Mouse (Mus musculus): ENCODE results near the gene Scrg1. TPM values are rescaled to one million over a fixed set of nuclear protein-coding genes. Genes with fewer than 3 reads are reported as not detected.
"Not testable (repeated sequence)": the region's sequence is repeated elsewhere in the genome, so short reads cannot be mapped to it uniquely, and the experiment has no call there.

Gene Scrg1
- polyA plus RNA-seq, 1 experiment from 2014 or later, result 1.8 TPM

GRCm38 (mm10) chr8:57489896-57490295 lies 34.2 kb downstream of the Scrg1 start:
- no peak overlapping the region for H3K27ac ChIP-seq (replicated peaks in 1 of 2; ENCODE audit: control insufficient read depth in 1 of 2, insufficient read depth in 1 of 2, low read depth in 2 of 2, low read length in 2 of 2)
- H3K9me3 ChIP-seq (ENCODE audit: control insufficient read depth, low read length), result no peaks in the 10 kb centered on the region
- H3K27me3 ChIP-seq (ENCODE audit: control insufficient read depth, insufficient read depth, low read length), result no peaks in the 10 kb centered on the region
- no peak overlapping the region for H3K9ac ChIP-seq (ENCODE audit: low read length)
- ATAC-seq (ENCODE audit: insufficient number of reproducible peaks, insufficient read depth, low FRiP score, low read depth), result no peak
- peaks cover 12% of the 10 kb centered on the region; the same call in 1 of the 2 replicates for H3K36me3 ChIP-seq (ENCODE audit: control insufficient read depth, insufficient read depth, low read length)
- H3K4me2 ChIP-seq (ENCODE audit: low read length), result no peak overlapping the region
- peaks cover 0 to 8% of the 10 kb centered on the region in 2 experiments; a peak in 1 of 4 replicates for H3K4me1 ChIP-seq (ENCODE audit: control insufficient read depth in 2 of 2, insufficient read depth in 2 of 2, low read length in 2 of 2)
- no peak overlapping the region for H3K4me3 ChIP-seq (ENCODE audit: control insufficient read depth in 1 of 2, insufficient read depth in 1 of 2, low read depth in 1 of 2, low read length in 2 of 2)

- Histone ChIP-seq H3K9ac (ENCODE audit: low read length) (no peak overlapping the region), H3K27me3 (ENCODE audit: control insufficient read depth, insufficient read depth, low read length) (no peaks in the 10 kb centered on the region), H3K4me1 (ENCODE audit: control insufficient read depth in 2 of 2, insufficient read depth in 2 of 2, low read length in 2 of 2) (no peaks in the 10 kb centered on the region; a peak in 1 of 4 replicates), H3K36me3 (ENCODE audit: control insufficient read depth, insufficient read depth, low read length) (peaks cover 16% of the 10 kb centered on the region; the same call in 1 of the 2 replicates), H3K9me3 (ENCODE audit: control insufficient read depth, low read length) (no peaks in the 10 kb centered on the region), H3K4me2 (ENCODE audit: low read length) (no peak overlapping the region), H3K4me3 (ENCODE audit: control insufficient read depth in 1 of 2, insufficient read depth in 1 of 2, low read depth in 1 of 2, low read length in 2 of 2) (no peak overlapping the region), H3K27ac (replicated peaks in 1 of 2; ENCODE audit: control insufficient read depth in 1 of 2, insufficient read depth in 1 of 2, low read depth in 2 of 2, low read length in 2 of 2) (no peak overlapping the region)
- 95% methylated on average over 4 of the region's 4 CpGs for WGBS
- ATAC-seq (ENCODE audit: insufficient number of reproducible peaks, insufficient read depth, low FRiP score, low read depth), result no peak
Measured at GRCm38 (mm10) chr8:57491873-57492272, 36.1 kb downstream of the Scrg1 start.

GRCm38 (mm10) chr8:57498494-57498846 lies 42.7 kb downstream of the Scrg1 start:
- Histone ChIP-seq H3K36me3 (ENCODE audit: control insufficient read depth, insufficient read depth, low read length) (peaks cover 17% of the 10 kb centered on the region; the same call in 1 of the 2 replicates), H3K27me3 (ENCODE audit: control insufficient read depth, insufficient read depth, low read length) (no peaks in the 10 kb centered on the region), H3K9me3 (ENCODE audit: control insufficient read depth, low read length) (0 out of 2 replicates have a peak, but pooled peaks cover 3% of the 10 kb centered on the region), H3K4me3 (ENCODE audit: control insufficient read depth in 1 of 2, insufficient read depth in 1 of 2, low read depth in 1 of 2, low read length in 2 of 2) (no peak overlapping the region), H3K4me1 (ENCODE audit: control insufficient read depth in 2 of 2, insufficient read depth in 2 of 2, low read length in 2 of 2) (0 out of 4 replicates have a peak, but pooled peaks cover 0 to 5% of the 10 kb centered on the region in 2 experiments), H3K27ac (replicated peaks in 1 of 2; ENCODE audit: control insufficient read depth in 1 of 2, insufficient read depth in 1 of 2, low read depth in 2 of 2, low read length in 2 of 2) (no peak overlapping the region), H3K9ac (ENCODE audit: low read length) (no peak overlapping the region), H3K4me2 (ENCODE audit: low read length) (peak overlapping the region; percentile 35)
- 68% methylated on average over 8 of the region's 8 CpGs for WGBS
- ATAC-seq (ENCODE audit: insufficient number of reproducible peaks, insufficient read depth, low FRiP score, low read depth), result no peak

GRCm38 (mm10) chr8:57498847-57499511 lies 43.3 kb downstream of the Scrg1 start:
- no peak overlapping the region for H3K27ac ChIP-seq (replicated peaks in 1 of 2; ENCODE audit: control insufficient read depth in 1 of 2, insufficient read depth in 1 of 2, low read depth in 2 of 2, low read length in 2 of 2)
- ATAC-seq (ENCODE audit: insufficient number of reproducible peaks, insufficient read depth, low FRiP score, low read depth), result no peak
- H3K4me2 ChIP-seq (ENCODE audit: low read length), result peak overlapping the region; percentile 35
- H3K9me3 ChIP-seq (ENCODE audit: control insufficient read depth, low read length), result 0 out of 2 replicates have a peak, but pooled peaks cover 3% of the 10 kb centered on the region
- no peak overlapping the region for H3K9ac ChIP-seq (ENCODE audit: low read length)
- H3K36me3 ChIP-seq (ENCODE audit: control insufficient read depth, insufficient read depth, low read length), result peaks cover 17% of the 10 kb centered on the region; the same call in 1 of the 2 replicates
- no peak overlapping the region for H3K4me3 ChIP-seq (ENCODE audit: control insufficient read depth in 1 of 2, insufficient read depth in 1 of 2, low read depth in 1 of 2, low read length in 2 of 2)
- peaks cover 0 to 5% of the 10 kb centered on the region in 2 experiments; a peak in 1 of 4 replicates for H3K4me1 ChIP-seq (ENCODE audit: control insufficient read depth in 2 of 2, insufficient read depth in 2 of 2, low read length in 2 of 2)
- no peaks in the 10 kb centered on the region for H3K27me3 ChIP-seq (ENCODE audit: control insufficient read depth, insufficient read depth, low read length)
- WGBS, result 60% methylated on average over 17 of the region's 17 CpGs

- Histone ChIP-seq H3K4me2 (ENCODE audit: low read length) (no peak overlapping the region), H3K9me3 (ENCODE audit: control insufficient read depth, low read length) (0 out of 2 replicates have a peak, but pooled peaks cover 3% of the 10 kb centered on the region), H3K36me3 (ENCODE audit: control insufficient read depth, insufficient read depth, low read length) (0 out of 2 replicates have a peak, but pooled peaks cover 8% of the 10 kb centered on the region), H3K27ac (replicated peaks in 1 of 2; ENCODE audit: control insufficient read depth in 1 of 2, insufficient read depth in 1 of 2, low read depth in 2 of 2, low read length in 2 of 2) (no peak overlapping the region), H3K4me3 (ENCODE audit: control insufficient read depth in 1 of 2, insufficient read depth in 1 of 2, low read depth in 1 of 2, low read length in 2 of 2) (no peak overlapping the region), H3K9ac (ENCODE audit: low read length) (no peak overlapping the region), H3K4me1 (ENCODE audit: control insufficient read depth in 2 of 2, insufficient read depth in 2 of 2, low read length in 2 of 2) (peaks cover 1 to 4% of the 10 kb centered on the region in 2 experiments; a peak in 1 of 4 replicates), H3K27me3 (ENCODE audit: control insufficient read depth, insufficient read depth, low read length) (no peaks in the 10 kb centered on the region)
- ATAC-seq (ENCODE audit: insufficient number of reproducible peaks, insufficient read depth, low FRiP score, low read depth), result no peak
- 49% methylated on average over 5 of the region's 5 CpGs for WGBS
Measured at GRCm38 (mm10) chr8:57503641-57504040, 47.9 kb downstream of the Scrg1 start.

GRCm38 (mm10) chr8:57505500-57505899 lies 49.8 kb downstream of the Scrg1 start:
- ATAC-seq (ENCODE audit: insufficient number of reproducible peaks, insufficient read depth, low FRiP score, low read depth), result not testable (repeated sequence)

GRCm38 (mm10) chr8:57507556-57508063 lies 51.9 kb downstream of the Scrg1 start:
- Histone ChIP-seq H3K9me3 (ENCODE audit: control insufficient read depth, low read length) (0 out of 2 replicates have a peak, but pooled peaks cover 3% of the 10 kb centered on the region), H3K4me3 (ENCODE audit: control insufficient read depth in 1 of 2, insufficient read depth in 1 of 2, low read depth in 1 of 2, low read length in 2 of 2) (no peak overlapping the region), H3K27me3 (ENCODE audit: control insufficient read depth, insufficient read depth, low read length) (no peaks in the 10 kb centered on the region), H3K4me1 (ENCODE audit: control insufficient read depth in 2 of 2, insufficient read depth in 2 of 2, low read length in 2 of 2) (peaks cover 4 to 8% of the 10 kb centered on the region in 2 experiments; a peak in 3 of 4 replicates), H3K36me3 (ENCODE audit: control insufficient read depth, insufficient read depth, low read length) (0 out of 2 replicates have a peak, but pooled peaks cover 3% of the 10 kb centered on the region), H3K27ac (replicated peaks in 1 of 2; ENCODE audit: control insufficient read depth in 1 of 2, insufficient read depth in 1 of 2, low read depth in 2 of 2, low read length in 2 of 2) (no peak overlapping the region), H3K4me2 (ENCODE audit: low read length) (no peak overlapping the region), H3K9ac (ENCODE audit: low read length) (no peak overlapping the region)
- WGBS, result 85% methylated on average over 4 of the region's 4 CpGs
- ATAC-seq (ENCODE audit: insufficient number of reproducible peaks, insufficient read depth, low FRiP score, low read depth), result no peak

More at GRCm38 (mm10) chr8:57505500-57505899, 49.8 kb downstream of the Scrg1 start:
- not testable (repeated sequence) for H3K4me2 ChIP-seq (ENCODE audit: low read length); H3K9me3 ChIP-seq (ENCODE audit: control insufficient read depth, low read length); H3K4me1 ChIP-seq (ENCODE audit: control insufficient read depth in 2 of 2, insufficient read depth in 2 of 2, low read length in 2 of 2); H3K27me3 ChIP-seq (ENCODE audit: control insufficient read depth, insufficient read depth, low read length); H3K9ac ChIP-seq (ENCODE audit: low read length); H3K4me3 ChIP-seq (ENCODE audit: control insufficient read depth in 1 of 2, insufficient read depth in 1 of 2, low read depth in 1 of 2, low read length in 2 of 2); H3K36me3 ChIP-seq (ENCODE audit: control insufficient read depth, insufficient read depth, low read length)
- H3K27ac ChIP-seq (replicated peaks in 1 of 2; ENCODE audit: control insufficient read depth in 1 of 2, insufficient read depth in 1 of 2, low read depth in 2 of 2, low read length in 2 of 2), result peak overlapping the region; percentile 28 to 37; a peak in 2 of 4 replicates
- WGBS, result 72% methylated on average over 1 of the region's 1 CpGs
